Mouse (Mus musculus) heart, embryonic 15.5 days (tissue): ENCODE measurements around the gene Rbbp4. TPM values are rescaled to one million over a fixed set of nuclear protein-coding genes. Genes with fewer than 3 reads are reported as not detected.
A peak's percentile ranks its signal among the peaks of the same experiment; 100 is the strongest.

ENCODE experiments used
- ATAC-seq: fragments of 200-750 bp; cut with Nextera tagmentation; replicated peaks from 2 replicates; pipeline ENCODE4 v1.8.0; 2017; ENCODE audit warnings: low read depth, moderate TSS enrichment; ENCODE audit not compliant: insufficient number of reproducible peaks, insufficient read depth, low FRiP score
- H3K27ac ChIP-seq: fragments of 300-500 bp; sonication (generic); 2 replicates; pipeline ENCODE4 v1.5.1; 2015; ENCODE audit warnings: mild to moderate bottlenecking, inconsistent platforms
- H3K27me3 ChIP-seq: fragments of 300-500 bp; sonication (generic); 2 replicates; pipeline ENCODE4 v1.6.1; 2015; ENCODE audit warnings: inconsistent platforms
- H3K36me3 ChIP-seq: fragments of 300-500 bp; sonication (generic); 2 replicates; pipeline ENCODE4 v1.6.1; 2015; ENCODE audit warnings: mild to moderate bottlenecking, inconsistent platforms
- H3K4me1 ChIP-seq: fragments of 300-500 bp; sonication (generic); replicated peaks from 2 replicates; pipeline ENCODE4 v1.6.1; 2015; ENCODE audit warnings: inconsistent platforms
- H3K4me2 ChIP-seq: fragments of 300-500 bp; sonication (generic); 2 replicates; pipeline ENCODE4 v1.6.1; 2015; ENCODE audit warnings: inconsistent platforms, mild to moderate bottlenecking, moderate library complexity
- H3K4me3 ChIP-seq: fragments of 300-500 bp; sonication (generic); 2 replicates; pipeline ENCODE4 v1.5.1; 2015; ENCODE audit warnings: mild to moderate bottlenecking, inconsistent platforms
- H3K9ac ChIP-seq: fragments of 300-500 bp; sonication (generic); 2 replicates; pipeline ENCODE4 v1.6.1; 2015; ENCODE audit warnings: mild to moderate bottlenecking, inconsistent platforms
- H3K9me3 ChIP-seq: fragments of 300-500 bp; sonication (generic); replicated peaks from 2 replicates; pipeline ENCODE4 v1.6.1; 2016; ENCODE audit warnings: inconsistent platforms
- WGBS: fragments of 180-500 bp; shearing (Covaris S2); methylation state at CpG from one replicate; pipeline ENCODE4 v1.1.7; 2015; ENCODE audit warnings: mixed read lengths; 5-methylcytosine and 5-hydroxymethylcytosine counted together
- polyA plus RNA-seq: library from polyadenylated mRNA; unstranded; fragments of >200 nt; fragmentation: Nextera tagmentation; extraction: Ambion mirVana; gene quantifications from 2 replicates; pipeline ENCODE4 v1.2.1, GENCODE M21; 2015

Rbbp4 gene
- 262 and 276 TPM in 2 replicates for polyA plus RNA-seq

GRCm38 (mm10) chr4:129335216-129336074 lies at the start of gene Rbbp4, which contains the start of gene Zbtb8os:
Rbbp4 (minus strand) TSS chr4:129335370.
Zbtb8os (plus strand) TSS chr4:129335695.
- peak within 1 kb of the TSS; percentile 84 for H3K4me2 ChIP-seq
- under 1% methylated on average over 73 of the region's 73 CpGs for WGBS
- peak within 1 kb of the TSS; percentile 89 for H3K4me3 ChIP-seq
- peaks cover 36% of the 10 kb centered on the region for H3K4me1 ChIP-seq
- H3K27ac ChIP-seq: peak within 1 kb of the TSS; percentile 100
- ATAC-seq: peak; percentile 98
- no peaks in the 10 kb centered on the region for H3K9me3 ChIP-seq
- peaks cover 12% of the 10 kb centered on the region; the same call in 1 of the 2 replicates for H3K36me3 ChIP-seq
- peak within 1 kb of the TSS; percentile 95 for H3K9ac ChIP-seq
- no peaks in the 10 kb centered on the region for H3K27me3 ChIP-seq

GRCm38 (mm10) chr4:129384440-129384839 lies 49.3 kb upstream of the Rbbp4 start:
- H3K27me3 ChIP-seq: 0 out of 2 replicates have a peak, but pooled peaks cover 4% of the 10 kb centered on the region
- peak overlapping the region; percentile 50; the same call in 1 of the 2 replicates for H3K27ac ChIP-seq
- no peak overlapping the region for H3K4me2 ChIP-seq
- no peaks in the 10 kb centered on the region for H3K36me3 ChIP-seq
- H3K4me1 ChIP-seq: no peaks in the 10 kb centered on the region; the same call in 1 of the 2 replicates
- no peak overlapping the region for H3K4me3 ChIP-seq
- H3K9me3 ChIP-seq: no peaks in the 10 kb centered on the region
- WGBS: 18% methylated on average over 6 of the region's 6 CpGs
- H3K9ac ChIP-seq: no peak overlapping the region
- peak; percentile 60; the same call in 1 of the 2 replicates for ATAC-seq

- Histone ChIP-seq H3K9me3 (no peaks in the 10 kb centered on the region), H3K4me2 (no peak overlapping the region), H3K27me3 (0 out of 2 replicates have a peak, but pooled peaks cover 4% of the 10 kb centered on the region), H3K4me1 (no peaks in the 10 kb centered on the region; the same call in 1 of the 2 replicates), H3K9ac (no peak overlapping the region), H3K36me3 (no peaks in the 10 kb centered on the region), H3K27ac (no peak overlapping the region), H3K4me3 (no peak overlapping the region)
- ATAC-seq: no peak
- 85% methylated on average over 3 of the region's 3 CpGs for WGBS
Observed at GRCm38 (mm10) chr4:129383586-129383985, 48.4 kb upstream of the Rbbp4 start.

GRCm38 (mm10) chr4:129382488-129382887 lies 47.3 kb upstream of the Rbbp4 start:
- Histone ChIP-seq H3K4me1 (peaks cover 2% of the 10 kb centered on the region; the same call in 1 of the 2 replicates), H3K9ac (no peak overlapping the region), H3K36me3 (no peaks in the 10 kb centered on the region), H3K27ac (no peak overlapping the region), H3K9me3 (no peaks in the 10 kb centered on the region), H3K4me2 (no peak overlapping the region), H3K27me3 (0 out of 2 replicates have a peak, but pooled peaks cover 4% of the 10 kb centered on the region), H3K4me3 (no peak overlapping the region)
- 77% methylated on average over 2 of the region's 2 CpGs for WGBS
- no peak for ATAC-seq

GRCm38 (mm10) chr4:129382029-129382428 lies 46.9 kb upstream of the Rbbp4 start:
- WGBS: 81% methylated on average over 9 of the region's 9 CpGs
- H3K27ac ChIP-seq: no peak overlapping the region
- no peak for ATAC-seq

DNA sequence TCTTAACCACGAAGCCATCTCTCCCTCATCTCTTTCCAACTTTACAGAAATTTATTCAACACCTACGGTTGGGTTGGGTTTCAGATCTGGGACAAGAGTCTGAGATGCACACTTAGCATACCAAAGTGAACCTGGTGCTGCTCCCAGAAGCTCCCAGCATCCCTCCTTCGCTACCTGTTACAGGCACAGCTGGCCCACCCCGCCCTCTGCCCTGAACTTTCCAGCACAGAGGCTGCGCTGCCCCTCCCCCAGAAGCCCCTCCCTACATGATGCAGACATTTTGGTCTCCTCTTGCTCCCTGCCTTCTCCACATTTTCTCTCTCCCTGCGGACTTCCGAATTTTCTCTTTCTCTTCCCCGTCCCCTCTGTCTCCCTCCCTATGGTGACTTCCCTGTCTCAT lies 46.0 kb upstream of the Rbbp4 start:
- Histone ChIP-seq H3K36me3 (no peaks in the 10 kb centered on the region), H3K9me3 (no peaks in the 10 kb centered on the region), H3K9ac (no peak overlapping the region), H3K4me1 (peaks cover 2% of the 10 kb centered on the region), H3K27me3 (0 out of 2 replicates have a peak, but pooled peaks cover 4% of the 10 kb centered on the region), H3K27ac (no peak overlapping the region), H3K4me2 (no peak overlapping the region), H3K4me3 (no peak overlapping the region)
- ATAC-seq: no peak
- 76% methylated on average over 8 of the region's 8 CpGs for WGBS

More at GRCm38 (mm10) chr4:129382029-129382428, 46.9 kb upstream of the Rbbp4 start:
- no peak overlapping the region for H3K9ac ChIP-seq
- 0 out of 2 replicates have a peak, but pooled peaks cover 4% of the 10 kb centered on the region for H3K27me3 ChIP-seq
- no peak overlapping the region for H3K4me2 ChIP-seq
- H3K36me3 ChIP-seq: no peaks in the 10 kb centered on the region
- H3K9me3 ChIP-seq: no peaks in the 10 kb centered on the region
- H3K4me1 ChIP-seq: peaks cover 2% of the 10 kb centered on the region; the same call in 1 of the 2 replicates
- H3K4me3 ChIP-seq: no peak overlapping the region

GRCm38 (mm10) chr4:129379805-129380204 lies 44.6 kb upstream of the Rbbp4 start:
- 68% methylated on average over 3 of the region's 3 CpGs for WGBS
- H3K27me3 ChIP-seq: 0 out of 2 replicates have a peak, but pooled peaks cover 4% of the 10 kb centered on the region
- no peak overlapping the region for H3K9ac ChIP-seq
- H3K4me2 ChIP-seq: no peak overlapping the region
- H3K27ac ChIP-seq: no peak overlapping the region
- no peaks in the 10 kb centered on the region for H3K36me3 ChIP-seq
- no peaks in the 10 kb centered on the region for H3K9me3 ChIP-seq
- peaks cover 2% of the 10 kb centered on the region for H3K4me1 ChIP-seq
- H3K4me3 ChIP-seq: no peak overlapping the region
- ATAC-seq: no peak

GRCm38 (mm10) chr4:129377601-129378390 lies 42.6 kb upstream of the Rbbp4 start, which contains the start of gene Zbtb8a:
Zbtb8a (minus strand) TSS chr4:129378116.
- peak within 1 kb of the TSS; percentile 88 for H3K9ac ChIP-seq
- no peaks in the 10 kb centered on the region for H3K9me3 ChIP-seq
- H3K4me1 ChIP-seq: peaks cover 8% of the 10 kb centered on the region; the same call in 1 of the 2 replicates
- H3K36me3 ChIP-seq: no peaks in the 10 kb centered on the region
- 0 out of 2 replicates have a peak, but pooled peaks cover 4% of the 10 kb centered on the region for H3K27me3 ChIP-seq
- peak; percentile 66 for ATAC-seq
- peak within 1 kb of the TSS; percentile 87 for H3K27ac ChIP-seq
- 1% methylated on average over 65 of the region's 65 CpGs for WGBS
- H3K4me3 ChIP-seq: peak within 1 kb of the TSS; percentile 91
- H3K4me2 ChIP-seq: peak within 1 kb of the TSS; percentile 82

DNA sequence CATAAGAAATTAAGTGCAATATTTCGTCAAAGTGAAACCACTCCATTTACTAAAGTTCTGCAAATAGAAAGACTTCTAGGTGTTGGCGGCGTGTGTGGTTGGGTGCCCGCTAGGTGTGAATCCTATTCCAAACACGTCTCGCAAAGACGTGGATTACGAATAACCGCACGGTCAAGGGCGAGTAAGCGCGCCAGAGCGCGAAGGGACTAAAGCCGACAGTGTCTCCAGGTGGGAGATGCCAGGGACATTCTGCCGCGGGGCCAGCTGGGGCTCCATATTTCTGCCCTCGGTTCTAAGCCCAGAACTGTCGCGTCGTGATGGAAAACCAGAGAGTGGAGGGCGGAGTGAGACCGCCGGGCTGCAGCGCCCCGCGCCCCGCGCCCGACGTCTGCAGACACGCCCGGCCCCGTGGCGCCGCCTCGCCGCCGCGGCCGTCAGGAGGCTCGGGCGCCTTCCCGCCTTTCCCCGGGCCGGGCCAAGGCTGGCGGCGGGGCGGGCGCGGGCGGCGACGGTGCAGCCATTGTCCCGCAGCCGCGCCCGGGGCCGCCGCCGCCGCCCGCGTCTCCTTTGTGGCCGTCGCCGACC lies 41.9 kb upstream of the Rbbp4 start:
- no peaks in the 10 kb centered on the region for H3K9me3 ChIP-seq
- under 1% methylated on average over 60 of the region's 68 CpGs for WGBS
- H3K27ac ChIP-seq: peak overlapping the region; percentile 87

GRCm38 (mm10) chr4:129375821-129376220 lies 40.7 kb upstream of the Rbbp4 start:
- no peak overlapping the region for H3K4me3 ChIP-seq
- H3K4me2 ChIP-seq: no peak overlapping the region
- no peak overlapping the region for H3K27ac ChIP-seq
- H3K36me3 ChIP-seq: no peaks in the 10 kb centered on the region
- H3K9ac ChIP-seq: no peak overlapping the region
- H3K4me1 ChIP-seq: peaks cover 8% of the 10 kb centered on the region; the same call in 1 of the 2 replicates
- H3K9me3 ChIP-seq: no peaks in the 10 kb centered on the region
- WGBS: 84% methylated on average over 5 of the region's 5 CpGs
- H3K27me3 ChIP-seq: 0 out of 2 replicates have a peak, but pooled peaks cover 4% of the 10 kb centered on the region
- no peak for ATAC-seq

More for the DNA sequence above, 41.9 kb upstream of the Rbbp4 start:
- peak; percentile 71 for ATAC-seq
- H3K9ac ChIP-seq: peak overlapping the region; percentile 88
- 0 out of 2 replicates have a peak, but pooled peaks cover 4% of the 10 kb centered on the region for H3K27me3 ChIP-seq
- H3K4me3 ChIP-seq: peak overlapping the region; percentile 91
- H3K36me3 ChIP-seq: no peaks in the 10 kb centered on the region
- H3K4me2 ChIP-seq: peak overlapping the region; percentile 82
- H3K4me1 ChIP-seq: peaks cover 8% of the 10 kb centered on the region; the same call in 1 of the 2 replicates
